Mouse (Mus musculus): ENCODE measurements around the gene Pla2g4a. TPM values are rescaled to one million over a fixed set of nuclear protein-coding genes. Genes with fewer than 3 reads are reported as not detected.

Pla2g4a gene
- polyA plus RNA-seq, 1 experiment from 2014 or later: 18.4 TPM

DNA sequence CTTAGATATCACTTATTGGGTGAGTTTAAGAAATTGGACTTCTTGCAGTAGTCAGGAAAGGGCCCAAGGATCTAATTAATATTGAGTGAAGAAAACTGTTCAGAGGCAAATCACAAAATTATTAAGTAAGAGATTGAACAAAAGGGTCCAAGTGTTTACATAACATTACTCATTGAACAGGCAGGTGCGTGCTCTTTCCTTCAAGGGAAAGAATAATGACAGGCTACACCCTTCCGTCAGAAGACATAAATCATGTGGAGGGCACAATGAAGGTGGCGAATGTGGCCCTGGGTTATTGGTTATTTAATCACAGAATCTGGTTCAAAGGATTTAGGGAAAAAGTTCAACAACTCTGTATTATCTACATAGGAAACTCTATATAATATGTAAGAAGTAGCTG is 82.9 kb downstream of the Pla2g4a start:
- H3K4me2 ChIP-seq: no peak overlapping the region
- H3K9ac ChIP-seq: no peak overlapping the region
- no peaks in the 10 kb centered on the region for H3K9me3 ChIP-seq
- WGBS: 93% methylated on average over 3 of the region's 3 CpGs
- no peak for ATAC-seq (ENCODE audit: insufficient number of reproducible peaks, insufficient read depth, low FRiP score, low TSS enrichment, low read depth)
- H3K27me3 ChIP-seq: no peaks in the 10 kb centered on the region
- no peaks in the 10 kb centered on the region for H3K4me1 ChIP-seq
- H3K36me3 ChIP-seq: no peaks in the 10 kb centered on the region
- no peak overlapping the region for H3K27ac ChIP-seq
- H3K4me3 ChIP-seq: no peak overlapping the region

- no peak overlapping the region for H3K4me2 ChIP-seq
- WGBS: 73% methylated on average over 3 of the region's 3 CpGs
- H3K9me3 ChIP-seq: no peaks in the 10 kb centered on the region
- H3K9ac ChIP-seq: no peak overlapping the region
- H3K4me3 ChIP-seq: no peak overlapping the region
- H3K27me3 ChIP-seq: no peaks in the 10 kb centered on the region
- H3K4me1 ChIP-seq: no peaks in the 10 kb centered on the region
- H3K27ac ChIP-seq: no peak overlapping the region
- no peaks in the 10 kb centered on the region for H3K36me3 ChIP-seq
- ATAC-seq (ENCODE audit: insufficient number of reproducible peaks, insufficient read depth, low FRiP score, low TSS enrichment, low read depth): no peak
These were observed 84.6 kb downstream of the Pla2g4a start for GRCm38 (mm10) chr1:149876502-149876901.

DNA sequence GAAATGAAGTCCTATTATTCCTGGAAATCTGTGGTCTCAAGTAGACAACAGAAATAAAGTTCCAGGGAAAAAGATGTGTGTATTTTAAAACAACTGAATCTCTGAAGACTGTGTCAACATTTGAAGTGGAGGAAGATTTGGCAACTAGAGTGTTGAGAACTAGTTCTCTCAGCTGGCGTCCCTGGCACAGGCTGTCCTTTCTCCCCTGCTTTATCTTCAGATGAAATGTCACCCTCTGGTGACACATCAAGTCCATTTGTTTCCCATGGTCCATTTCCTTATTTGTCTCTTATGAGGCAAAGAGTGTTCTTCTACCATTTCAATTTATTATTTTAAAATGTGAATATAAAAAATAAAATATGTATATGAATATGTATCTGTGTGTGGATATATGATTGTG is 89.5 kb downstream of the Pla2g4a start:
- ATAC-seq (ENCODE audit: insufficient number of reproducible peaks, insufficient read depth, low FRiP score, low TSS enrichment, low read depth): no peak
- Histone ChIP-seq H3K27me3 (no peaks in the 10 kb centered on the region), H3K4me3 (no peak overlapping the region), H3K27ac (no peak overlapping the region), H3K4me1 (no peaks in the 10 kb centered on the region), H3K9me3 (no peaks in the 10 kb centered on the region), H3K4me2 (no peak overlapping the region), H3K9ac (no peak overlapping the region), H3K36me3 (no peaks in the 10 kb centered on the region)
- 83% methylated on average over 1 of the region's 1 CpGs for WGBS

- peaks cover 3% of the 10 kb centered on the region; the same call in 1 of the 2 replicates for H3K4me1 ChIP-seq
- H3K4me3 ChIP-seq: no peak overlapping the region
- H3K27ac ChIP-seq: no peak overlapping the region
- H3K9ac ChIP-seq: no peak overlapping the region
- no peaks in the 10 kb centered on the region for H3K9me3 ChIP-seq
- no peak for ATAC-seq (ENCODE audit: insufficient number of reproducible peaks, insufficient read depth, low FRiP score, low TSS enrichment, low read depth)
- H3K4me2 ChIP-seq: no peak overlapping the region
- no peaks in the 10 kb centered on the region for H3K36me3 ChIP-seq
- no peaks in the 10 kb centered on the region for H3K27me3 ChIP-seq
These were observed 93.8 kb downstream of the Pla2g4a start for GRCm38 (mm10) chr1:149867323-149867722.

- WGBS: 91% methylated on average over 3 of the region's 3 CpGs
- Histone ChIP-seq H3K9me3 (no peaks in the 10 kb centered on the region), H3K4me1 (peaks cover 3% of the 10 kb centered on the region; the same call in 1 of the 2 replicates), H3K4me2 (no peak overlapping the region), H3K27ac (no peak overlapping the region), H3K27me3 (no peaks in the 10 kb centered on the region), H3K4me3 (no peak overlapping the region), H3K9ac (no peak overlapping the region), H3K36me3 (no peaks in the 10 kb centered on the region)
- no peak for ATAC-seq (ENCODE audit: insufficient number of reproducible peaks, insufficient read depth, low FRiP score, low TSS enrichment, low read depth)
These were observed 94.9 kb downstream of the Pla2g4a start for GRCm38 (mm10) chr1:149866202-149866601.

DNA sequence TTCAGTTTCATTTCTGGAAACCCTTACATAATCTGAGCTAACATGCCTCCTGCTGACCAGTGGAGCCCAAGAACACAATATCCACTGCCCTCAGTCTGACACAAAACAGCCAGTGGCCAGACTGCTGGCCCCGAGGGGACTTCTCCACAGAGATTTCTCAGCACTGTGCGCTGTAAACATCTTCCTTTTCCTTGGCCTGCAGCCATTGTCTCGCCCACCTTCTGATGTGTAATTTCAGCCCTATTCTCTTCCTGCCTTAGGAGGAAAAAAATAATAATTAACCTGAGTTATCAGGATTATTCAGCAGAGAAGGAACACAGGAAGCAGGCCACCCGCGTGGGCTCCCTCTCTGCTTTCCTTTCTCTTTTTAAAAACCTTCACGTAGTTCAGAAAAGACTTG is 98.3 kb downstream of the Pla2g4a start:
- H3K27ac ChIP-seq: no peak overlapping the region
- H3K4me3 ChIP-seq: no peak overlapping the region
- peaks cover 3% of the 10 kb centered on the region; the same call in 1 of the 2 replicates for H3K4me1 ChIP-seq
- no peak for ATAC-seq (ENCODE audit: insufficient number of reproducible peaks, insufficient read depth, low FRiP score, low TSS enrichment, low read depth)
- H3K36me3 ChIP-seq: no peaks in the 10 kb centered on the region
- no peaks in the 10 kb centered on the region for H3K27me3 ChIP-seq
- no peak overlapping the region for H3K9ac ChIP-seq
- 53% methylated on average over 6 of the region's 6 CpGs for WGBS
- H3K4me2 ChIP-seq: no peak overlapping the region
- H3K9me3 ChIP-seq: no peaks in the 10 kb centered on the region

- no peaks in the 10 kb centered on the region for H3K27me3 ChIP-seq
- peaks cover 3% of the 10 kb centered on the region; the same call in 1 of the 2 replicates for H3K4me1 ChIP-seq
- H3K9me3 ChIP-seq: no peaks in the 10 kb centered on the region
- no peak overlapping the region for H3K27ac ChIP-seq
- no peak overlapping the region for H3K9ac ChIP-seq
- 65% methylated on average over 2 of the region's 2 CpGs for WGBS
- ATAC-seq (ENCODE audit: insufficient number of reproducible peaks, insufficient read depth, low FRiP score, low TSS enrichment, low read depth): no peak
- no peaks in the 10 kb centered on the region for H3K36me3 ChIP-seq
- H3K4me3 ChIP-seq: no peak overlapping the region
- H3K4me2 ChIP-seq: no peak overlapping the region
These were observed 98.9 kb downstream of the Pla2g4a start for GRCm38 (mm10) chr1:149862181-149862580.

DNA sequence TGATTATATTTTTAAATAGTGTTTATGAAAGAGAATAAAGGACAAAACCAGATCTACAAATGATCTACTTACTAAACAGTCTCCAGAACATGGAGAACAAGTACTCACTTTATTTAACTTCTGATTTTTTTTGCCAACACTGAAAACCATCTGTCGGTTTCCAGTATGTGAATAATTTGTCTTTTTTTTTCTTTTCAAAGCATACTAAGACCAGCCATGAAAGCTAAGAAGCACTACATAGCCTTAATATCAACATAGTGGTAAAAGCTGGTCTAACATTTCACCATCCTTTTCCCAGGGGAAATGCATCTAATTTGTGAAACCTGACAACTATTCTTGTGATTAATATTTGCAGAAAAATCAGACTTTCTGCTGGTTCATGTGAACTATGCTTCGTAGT is 99.5 kb downstream of the Pla2g4a start:
- ATAC-seq (ENCODE audit: insufficient number of reproducible peaks, insufficient read depth, low FRiP score, low TSS enrichment, low read depth): no peak
- 52% methylated on average over 2 of the region's 2 CpGs for WGBS
- no peaks in the 10 kb centered on the region for H3K9me3 ChIP-seq
- no peak overlapping the region for H3K9ac ChIP-seq
- H3K27ac ChIP-seq: no peak overlapping the region
- peaks cover 3% of the 10 kb centered on the region; the same call in 1 of the 2 replicates for H3K4me1 ChIP-seq
- H3K4me2 ChIP-seq: no peak overlapping the region
- no peaks in the 10 kb centered on the region for H3K36me3 ChIP-seq
- H3K4me3 ChIP-seq: no peak overlapping the region
- no peaks in the 10 kb centered on the region for H3K27me3 ChIP-seq

DNA sequence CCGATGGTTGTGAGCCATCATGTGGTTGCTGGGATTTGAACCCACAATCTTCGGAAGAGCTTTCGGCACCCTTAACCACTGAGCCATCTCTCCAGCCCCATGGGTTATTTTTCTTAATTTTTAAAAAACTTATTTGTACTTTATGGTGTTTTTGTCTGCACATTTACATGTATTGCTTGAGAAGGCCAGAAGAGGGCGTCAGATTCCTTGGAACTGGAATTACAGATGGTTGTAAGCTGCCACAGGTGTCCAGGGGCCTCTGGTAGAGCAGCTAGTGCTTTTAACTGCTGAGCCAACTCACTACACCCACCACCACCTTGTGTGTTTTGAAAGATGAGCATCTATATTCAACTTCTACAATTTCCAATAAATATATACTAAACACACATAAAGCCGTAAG is 102.4 kb downstream of the Pla2g4a start:
- H3K4me1 ChIP-seq: peaks cover 3% of the 10 kb centered on the region; the same call in 1 of the 2 replicates
- no peak overlapping the region for H3K27ac ChIP-seq
- 63% methylated on average over 5 of the region's 5 CpGs for WGBS
- no peaks in the 10 kb centered on the region for H3K36me3 ChIP-seq
- no peak overlapping the region for H3K4me3 ChIP-seq
- H3K4me2 ChIP-seq: no peak overlapping the region
- no peaks in the 10 kb centered on the region for H3K9me3 ChIP-seq
- ATAC-seq (ENCODE audit: insufficient number of reproducible peaks, insufficient read depth, low FRiP score, low TSS enrichment, low read depth): no peak
- H3K27me3 ChIP-seq: no peaks in the 10 kb centered on the region
- no peak overlapping the region for H3K9ac ChIP-seq

DNA sequence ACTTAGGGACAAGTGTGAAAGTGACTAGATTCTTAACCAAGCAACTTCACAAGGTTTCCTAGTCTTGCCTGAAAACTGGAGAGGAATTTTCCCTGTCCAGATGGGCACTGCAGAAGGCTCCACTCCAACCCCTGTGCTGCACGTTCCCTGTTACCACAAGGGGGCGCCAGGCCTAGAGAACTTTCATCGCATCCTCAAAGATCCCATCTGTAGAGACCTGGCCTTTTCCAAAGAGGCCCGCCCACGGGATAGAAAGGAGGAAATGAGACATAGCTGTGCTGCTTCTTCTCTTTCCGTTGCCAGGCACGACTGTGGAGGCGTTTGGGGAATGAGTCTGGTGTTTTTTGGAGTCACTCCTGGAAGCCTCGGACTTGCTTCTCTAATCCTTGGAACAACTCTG is 104.4 kb downstream of the Pla2g4a start:
- Histone ChIP-seq H3K27ac (no peak overlapping the region), H3K4me3 (no peak overlapping the region), H3K9me3 (no peaks in the 10 kb centered on the region), H3K4me1 (no peaks in the 10 kb centered on the region), H3K27me3 (no peaks in the 10 kb centered on the region), H3K36me3 (no peaks in the 10 kb centered on the region), H3K4me2 (no peak overlapping the region), H3K9ac (no peak overlapping the region)
- no peak for ATAC-seq (ENCODE audit: insufficient number of reproducible peaks, insufficient read depth, low FRiP score, low TSS enrichment, low read depth)
- 29% methylated on average over 9 of the region's 9 CpGs for WGBS

DNA sequence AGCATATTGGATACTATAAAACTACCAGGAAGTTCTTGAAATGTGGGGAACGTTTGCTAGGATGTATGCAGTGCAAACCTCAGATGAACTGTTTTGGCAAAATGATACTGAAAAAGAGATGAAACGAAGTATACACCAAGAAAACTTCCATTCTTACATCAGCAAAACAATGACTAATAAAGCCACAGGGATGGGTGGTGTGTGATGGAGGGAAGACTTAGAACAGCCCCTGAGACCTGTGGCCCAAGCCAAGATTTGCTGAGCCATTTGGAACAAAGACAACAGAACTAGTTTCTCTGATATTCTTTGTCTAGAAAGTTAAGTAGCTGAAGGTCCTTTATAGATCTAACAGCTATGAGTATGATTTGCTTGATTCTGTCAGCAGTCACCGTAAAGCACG is 105.5 kb downstream of the Pla2g4a start:
- 80% methylated on average over 4 of the region's 4 CpGs for WGBS
- no peak for ATAC-seq (ENCODE audit: insufficient number of reproducible peaks, insufficient read depth, low FRiP score, low TSS enrichment, low read depth)

DNA sequence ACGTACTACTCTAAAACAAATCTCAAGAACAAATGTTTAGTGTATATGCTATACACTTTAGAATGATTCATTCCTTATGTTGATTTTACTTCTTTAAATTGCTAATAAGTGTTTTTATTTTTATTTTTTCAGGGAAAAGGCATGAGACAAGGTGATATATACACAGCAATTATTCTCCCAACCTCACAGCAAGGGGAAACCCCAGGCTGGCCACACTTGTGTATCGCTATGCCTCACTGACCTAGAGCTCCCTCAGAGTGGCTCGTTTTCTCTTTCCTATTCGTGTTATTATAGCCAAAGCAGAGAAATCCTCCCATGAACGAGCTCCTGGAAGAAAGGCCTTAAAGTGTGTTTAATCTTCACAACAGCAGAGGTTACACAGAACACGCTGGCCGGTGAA is 106.2 kb downstream of the Pla2g4a start:
- no peaks in the 10 kb centered on the region for H3K9me3 ChIP-seq
- H3K9ac ChIP-seq: no peak overlapping the region
- H3K4me2 ChIP-seq: no peak overlapping the region
- H3K27ac ChIP-seq: no peak overlapping the region
- no peaks in the 10 kb centered on the region for H3K27me3 ChIP-seq
- H3K36me3 ChIP-seq: no peaks in the 10 kb centered on the region
- no peak overlapping the region for H3K4me3 ChIP-seq
- no peak for ATAC-seq (ENCODE audit: insufficient number of reproducible peaks, insufficient read depth, low FRiP score, low TSS enrichment, low read depth)
- H3K4me1 ChIP-seq: no peaks in the 10 kb centered on the region
- WGBS: 79% methylated on average over 7 of the region's 7 CpGs

More for the DNA sequence above, 105.5 kb downstream of the Pla2g4a start:
- no peak overlapping the region for H3K27ac ChIP-seq
- H3K4me3 ChIP-seq: no peak overlapping the region
- no peaks in the 10 kb centered on the region for H3K36me3 ChIP-seq
- H3K27me3 ChIP-seq: no peaks in the 10 kb centered on the region
- H3K9me3 ChIP-seq: no peaks in the 10 kb centered on the region
- H3K4me1 ChIP-seq: no peaks in the 10 kb centered on the region
- H3K9ac ChIP-seq: no peak overlapping the region
- no peak overlapping the region for H3K4me2 ChIP-seq

DNA sequence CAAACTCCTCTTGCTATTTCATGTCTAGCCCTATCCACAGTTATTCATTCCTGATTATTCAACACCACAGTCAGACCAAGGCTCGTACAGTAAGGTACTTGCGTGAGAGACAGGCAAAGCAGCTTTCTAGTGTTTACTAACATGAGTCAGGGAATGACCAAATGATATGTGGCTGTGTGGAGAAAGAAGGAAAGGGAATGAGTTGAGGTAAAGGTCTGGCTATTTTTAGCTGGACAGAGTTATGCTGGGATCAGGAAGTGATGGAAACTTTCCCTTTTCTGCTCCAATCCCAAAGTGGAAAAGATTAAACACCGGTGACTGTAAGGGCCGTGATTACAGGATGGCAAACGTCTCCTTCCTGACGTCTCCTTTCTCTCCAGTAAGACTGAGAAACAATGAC is 114.4 kb downstream of the Pla2g4a start:
- WGBS: 63% methylated on average over 6 of the region's 6 CpGs
- Histone ChIP-seq H3K27ac (no peak overlapping the region), H3K9me3 (no peaks in the 10 kb centered on the region), H3K9ac (no peak overlapping the region), H3K27me3 (no peaks in the 10 kb centered on the region), H3K4me2 (no peak overlapping the region), H3K4me1 (no peaks in the 10 kb centered on the region), H3K36me3 (no peaks in the 10 kb centered on the region), H3K4me3 (no peak overlapping the region)
- no peak for ATAC-seq (ENCODE audit: insufficient number of reproducible peaks, insufficient read depth, low FRiP score, low TSS enrichment, low read depth)

All from embryonic facial prominence, embryonic 13.5 days (tissue).